Mouse (Mus musculus) heart, postnatal 0 days (tissue): ENCODE results near the gene Hist1h4f. TPM values are rescaled to one million over a fixed set of nuclear protein-coding genes. Genes with fewer than 3 reads are reported as not detected.
A peak's percentile ranks its signal among the peaks of the same experiment; 100 is the strongest.

Experiments
- ATAC-seq: fragments of 200-750 bp; cut with Nextera tagmentation; 2 replicates; pipeline ENCODE4 v1.8.0; 2017; ENCODE audit warnings: low read depth, moderate number of reproducible peaks, moderate library complexity; ENCODE audit not compliant: insufficient read depth
- DNase-seq: peaks from one replicate; pipeline ENCODE4 v3.0.0-alpha.2; 2016; ENCODE audit warnings: low spot score
- H3K27ac ChIP-seq: fragments of 300-500 bp; sonication (generic); 2 replicates; pipeline ENCODE4 v1.5.1; 2014; ENCODE audit warnings: low read depth, mild to moderate bottlenecking
- H3K27me3 ChIP-seq: fragments of 300-500 bp; sonication (generic); 2 replicates; pipeline ENCODE4 v1.6.1; 2014; ENCODE audit warnings: low read length, mixed read lengths; ENCODE audit not compliant: control insufficient read depth, insufficient read depth
- H3K36me3 ChIP-seq: fragments of 300-500 bp; sonication (generic); replicated peaks from 2 replicates; pipeline ENCODE4 v1.6.1; 2014; ENCODE audit warnings: low read length, mixed read lengths; ENCODE audit not compliant: control insufficient read depth, insufficient read depth
- H3K4me1 ChIP-seq: fragments of 300-500 bp; sonication (generic); 2 replicates; pipeline ENCODE4 v1.6.1; 2014; ENCODE audit warnings: antibody characterized with exemption; ENCODE audit not compliant: control insufficient read depth, insufficient read depth
- H3K4me2 ChIP-seq: fragments of 300-500 bp; sonication (generic); 2 replicates; pipeline ENCODE4 v1.6.1; 2014; ENCODE audit warnings: low read depth, mild to moderate bottlenecking, low read length, moderate library complexity
- H3K4me3 ChIP-seq: fragments of 300-500 bp; sonication (generic); 2 replicates; pipeline ENCODE4 v1.5.1; 2014; ENCODE audit warnings: low read depth, low read length
- H3K9ac ChIP-seq: fragments of 300-500 bp; sonication (generic); replicated peaks from 2 replicates; pipeline ENCODE4 v1.6.1; 2014; ENCODE audit warnings: low read depth, low read length, mixed read lengths
- H3K9me3 ChIP-seq: fragments of 300-500 bp; sonication (generic); replicated peaks from 2 replicates; pipeline ENCODE4 v1.6.1; 2016; ENCODE audit warnings: low read length; ENCODE audit not compliant: control insufficient read depth
- CTCF ChIP-seq: IDR thresholded peaks from 2 replicates; pipeline ENCODE4 v1.5.1; 2016; ENCODE audit warnings: antibody characterized with exemption, control low read depth, low read depth
- EP300 ChIP-seq: IDR thresholded peaks from 2 replicates; pipeline ENCODE4 v1.6.1; 2016; ENCODE audit warnings: antibody characterized with exemption, low read depth
- WGBS: fragments of 180-500 bp; shearing (Covaris S2); extraction: QIAGEN DNeasy Blood & Tissue Kit; methylation state at CpG from one replicate; pipeline ENCODE4 v1.1.7; 2014; 5-methylcytosine and 5-hydroxymethylcytosine counted together
- polyA plus RNA-seq: library from polyadenylated mRNA; unstranded; fragments of >200 nt; fragmentation: Nextera tagmentation; extraction: Ambion mirVana; gene quantifications from 2 replicates; pipeline ENCODE4 v1.2.1, GENCODE M21; 2015
- total RNA-seq: library from RNA; depleted of rRNA; stranded (reverse); fragments of >200 nt; gene quantifications from 2 replicates; pipeline ENCODE4 v1.2.3, GENCODE M21; 2014; ENCODE audit warnings: low replicate concordance

The Hist1h4f gene
- total and polyA plus RNA-seq, 2 experiments from 2014 or later, result 3,073 TPM; not detected in 1

GRCm38 (mm10) chr13:23518295-23518603 is 33.2 kb downstream of the Hist1h4f start:
- under 1% methylated on average over 6 of the region's 6 CpGs for WGBS
- TF ChIP-seq EP300 (no peak), CTCF (no peak)

GRCm38 (mm10) chr13:23517603-23518294 is 33.7 kb downstream of the Hist1h4f start:
- peak; percentile 87 for ATAC-seq
- Histone ChIP-seq H3K4me2 (peak overlapping the region; percentile 80), H3K36me3 (no peaks in the 10 kb centered on the region), H3K27me3 (no peaks in the 10 kb centered on the region), H3K4me3 (peak overlapping the region; percentile 59), H3K4me1 (no peaks in the 10 kb centered on the region), H3K27ac (peak overlapping the region; percentile 79), H3K9ac (no peak overlapping the region; the same call in 1 of the 2 replicates), H3K9me3 (no peaks in the 10 kb centered on the region)
- under 1% methylated on average over 27 of the region's 27 CpGs for WGBS
- TF ChIP-seq CTCF (no peak), EP300 (0 out of 2 replicates have a peak, but pooled peaks have one; percentile 2)
- peak; percentile 79 for DNase-seq

More at GRCm38 (mm10) chr13:23518295-23518603, 33.2 kb downstream of the Hist1h4f start:
- H3K9ac ChIP-seq, result no peak overlapping the region; the same call in 1 of the 2 replicates
- no peak for ATAC-seq
- H3K9me3 ChIP-seq, result no peaks in the 10 kb centered on the region
- no peak for DNase-seq
- peak overlapping the region; percentile 59 for H3K4me3 ChIP-seq
- H3K36me3 ChIP-seq, result no peaks in the 10 kb centered on the region
- peak overlapping the region; percentile 54 for H3K27ac ChIP-seq
- no peaks in the 10 kb centered on the region for H3K27me3 ChIP-seq
- no peaks in the 10 kb centered on the region for H3K4me1 ChIP-seq
- peak overlapping the region; percentile 80 for H3K4me2 ChIP-seq

GRCm38 (mm10) chr13:23516822-23517602 is 34.4 kb downstream of the Hist1h4f start:
- H3K4me1 ChIP-seq, result no peaks in the 10 kb centered on the region
- peak overlapping the region; percentile 59 for H3K4me3 ChIP-seq
- peak overlapping the region; percentile 80 for H3K4me2 ChIP-seq
- ATAC-seq, result peak; percentile 47; the same call in 1 of the 2 replicates
- H3K27ac ChIP-seq, result peak overlapping the region; percentile 79
- WGBS, result under 1% methylated on average over 19 of the region's 19 CpGs
- no peaks in the 10 kb centered on the region for H3K36me3 ChIP-seq
- no peaks in the 10 kb centered on the region for H3K9me3 ChIP-seq
- peak; percentile 60 for DNase-seq
- TF ChIP-seq EP300 (peak; percentile 35; the same call in 1 of the 2 replicates), CTCF (no peak)
- H3K9ac ChIP-seq, result no peak overlapping the region
- H3K27me3 ChIP-seq, result no peaks in the 10 kb centered on the region

DNA sequence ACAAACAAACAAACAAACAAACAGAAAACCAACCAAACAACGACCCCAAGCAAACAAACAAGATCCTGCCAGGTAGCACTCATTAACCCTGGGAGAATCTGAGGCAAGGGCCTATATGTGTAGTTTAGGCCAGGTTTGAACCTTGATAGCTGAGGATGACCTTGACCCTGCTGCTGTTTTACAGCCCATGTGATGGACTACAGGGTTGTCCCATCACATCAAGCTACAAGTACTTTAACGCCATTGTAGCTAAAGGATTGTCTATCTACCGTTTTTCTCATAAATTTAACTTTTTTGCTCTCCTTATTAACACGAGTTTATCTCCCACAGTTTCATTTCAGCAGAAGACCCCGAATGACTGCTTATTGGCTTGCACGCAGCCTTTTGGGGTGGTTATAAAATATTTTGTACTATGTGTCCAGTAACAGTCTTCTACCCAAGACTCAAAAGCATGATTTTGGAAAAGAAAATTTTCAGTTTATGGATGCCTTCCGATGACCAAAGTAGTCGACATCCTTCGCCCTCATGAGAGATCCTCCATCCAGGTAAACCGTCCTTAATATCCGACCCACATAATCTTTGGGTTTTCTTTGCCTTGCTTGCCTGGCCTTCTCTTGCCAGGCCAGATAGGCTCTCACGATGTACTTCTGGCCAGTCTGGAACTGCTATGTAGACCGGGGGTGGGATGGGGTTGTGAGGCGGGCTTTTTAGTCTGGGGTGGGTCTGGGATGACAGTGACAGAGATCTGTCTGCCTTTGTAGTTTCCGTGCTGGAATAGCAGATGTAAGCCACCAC is 35.4 kb downstream of the Hist1h4f start:
- Histone ChIP-seq H3K27me3 (no peaks in the 10 kb centered on the region), H3K4me3 (peak overlapping the region; percentile 11; the same call in 1 of the 2 replicates), H3K9ac (no peak overlapping the region), H3K9me3 (no peaks in the 10 kb centered on the region), H3K27ac (no peak overlapping the region), H3K36me3 (no peaks in the 10 kb centered on the region), H3K4me2 (peak overlapping the region; percentile 80; the same call in 1 of the 2 replicates), H3K4me1 (no peaks in the 10 kb centered on the region)
- DNase-seq, result no peak
- no peak for ATAC-seq
- TF ChIP-seq EP300 (no peak), CTCF (no peak)
- 59% methylated on average over 15 of the region's 15 CpGs for WGBS

- 78% methylated on average over 5 of the region's 5 CpGs for WGBS
- H3K9ac ChIP-seq, result no peak overlapping the region
Observed at GRCm38 (mm10) chr13:23515281-23515680, 36.2 kb downstream of the Hist1h4f start.

More at GRCm38 (mm10) chr13:23515281-23515680, 36.2 kb downstream of the Hist1h4f start:
- TF ChIP-seq CTCF, result no peak
- TF ChIP-seq EP300, result no peak
- Histone ChIP-seq H3K4me1 (no peaks in the 10 kb centered on the region), H3K9me3 (no peaks in the 10 kb centered on the region), H3K27ac (no peak overlapping the region), H3K4me3 (no peak overlapping the region), H3K4me2 (no peak overlapping the region), H3K36me3 (no peaks in the 10 kb centered on the region), H3K27me3 (no peaks in the 10 kb centered on the region)
- ATAC-seq, result no peak
- DNase-seq, result no peak
